Mouse (Mus musculus) stomach, embryonic 14.5 days (tissue): ENCODE measurements around the gene Tbc1d1. TPM values are rescaled to one million over a fixed set of nuclear protein-coding genes. Genes with fewer than 3 reads are reported as not detected.
A peak's percentile ranks its signal among the peaks of the same experiment; 100 is the strongest.

Source experiments
- ATAC-seq: fragments of 200-750 bp; cut with Nextera tagmentation; 2 replicates; pipeline ENCODE4 v1.8.0; 2017; ENCODE audit warnings: low read depth, moderate TSS enrichment; ENCODE audit not compliant: insufficient number of reproducible peaks, insufficient read depth, low FRiP score
- H3K27ac ChIP-seq: fragments of 300-500 bp; sonication (generic); 2 replicates; pipeline ENCODE4 v1.5.1; 2014; ENCODE audit warnings: mild to moderate bottlenecking, low read length, moderate library complexity, mixed read lengths
- H3K27me3 ChIP-seq: fragments of 300-500 bp; sonication (generic); 2 replicates; pipeline ENCODE4 v1.6.1; 2014; ENCODE audit warnings: low read length, control low read depth, mixed read lengths; ENCODE audit not compliant: control insufficient read depth, insufficient read depth
- H3K36me3 ChIP-seq: fragments of 300-500 bp; sonication (generic); 2 replicates; pipeline ENCODE4 v1.6.1; 2014; ENCODE audit warnings: mild to moderate bottlenecking, control low read depth, low read length, moderate library complexity, mixed read lengths; ENCODE audit not compliant: control insufficient read depth, insufficient read depth
- H3K4me1 ChIP-seq: fragments of 300-500 bp; sonication (generic); 2 replicates; pipeline ENCODE4 v1.6.1; 2014; ENCODE audit warnings: low read length, control low read depth, mixed read lengths; ENCODE audit not compliant: control insufficient read depth, insufficient read depth
- H3K4me2 ChIP-seq: fragments of 300-500 bp; sonication (generic); replicated peaks from 2 replicates; pipeline ENCODE4 v1.6.1; 2014; ENCODE audit warnings: low read depth, low read length, control low read depth
- H3K4me3 ChIP-seq: fragments of 300-500 bp; sonication (generic); 2 replicates; pipeline ENCODE4 v1.5.1; 2014; ENCODE audit warnings: low read depth, low read length, control low read depth
- H3K9ac ChIP-seq: fragments of 300-500 bp; sonication (generic); replicated peaks from 2 replicates; pipeline ENCODE4 v1.6.1; 2014; ENCODE audit warnings: low read depth, mild to moderate bottlenecking, control low read depth, low read length, moderate library complexity, mixed read lengths
- H3K9me3 ChIP-seq: fragments of 300-500 bp; sonication (generic); 2 replicates; pipeline ENCODE4 v1.6.1; 2016; ENCODE audit warnings: low read depth, low read length, control low read depth; ENCODE audit not compliant: control insufficient read depth
- WGBS: fragments of 180-500 bp; shearing (Covaris S2); extraction: QIAGEN DNeasy Blood & Tissue Kit; methylation state at CpG from one replicate; pipeline ENCODE4 v1.1.7; 2014; 5-methylcytosine and 5-hydroxymethylcytosine counted together
- polyA plus RNA-seq: library from polyadenylated mRNA; unstranded; fragments of >200 nt; fragmentation: Nextera tagmentation; extraction: Ambion mirVana; gene quantifications from 2 replicates; pipeline ENCODE4 v1.2.1, GENCODE M21; 2014

The Tbc1d1 gene
- polyA plus RNA-seq, 1 experiment from 2014 or later = 37.2 TPM

- WGBS = 57% methylated on average over 11 of the region's 11 CpGs
- Histone ChIP-seq H3K4me3 (no peak overlapping the region), H3K36me3 (no peaks in the 10 kb centered on the region), H3K9me3 (no peaks in the 10 kb centered on the region), H3K9ac (no peak overlapping the region), H3K4me2 (no peak overlapping the region), H3K4me1 (peaks cover 37% of the 10 kb centered on the region), H3K27me3 (no peaks in the 10 kb centered on the region), H3K27ac (no peak overlapping the region)
- no peak for ATAC-seq
Observed at GRCm38 (mm10) chr5:64380698-64381375, 224.7 kb downstream of the Tbc1d1 start.

GRCm38 (mm10) chr5:64381538-64381937 is 225.4 kb downstream of the Tbc1d1 start:
- no peak for ATAC-seq
- Histone ChIP-seq H3K4me1 (peaks cover 37% of the 10 kb centered on the region), H3K27me3 (no peaks in the 10 kb centered on the region)

GRCm38 (mm10) chr5:64382451-64383057 is 226.4 kb downstream of the Tbc1d1 start:
- Histone ChIP-seq H3K4me2 (no peak overlapping the region), H3K4me1 (peaks cover 37% of the 10 kb centered on the region), H3K4me3 (no peak overlapping the region), H3K9me3 (no peaks in the 10 kb centered on the region), H3K9ac (no peak overlapping the region), H3K27me3 (no peaks in the 10 kb centered on the region), H3K36me3 (no peaks in the 10 kb centered on the region), H3K27ac (peak overlapping the region; percentile 64; the same call in 1 of the 2 replicates)
- ATAC-seq = peak; percentile 74
- 10% methylated on average over 8 of the region's 8 CpGs for WGBS

More at GRCm38 (mm10) chr5:64381538-64381937, 225.4 kb downstream of the Tbc1d1 start:
- no peak overlapping the region for H3K4me2 ChIP-seq
- WGBS = 34% methylated on average over 8 of the region's 8 CpGs
- H3K9ac ChIP-seq = no peak overlapping the region
- no peak overlapping the region for H3K4me3 ChIP-seq
- H3K27ac ChIP-seq = peak overlapping the region; percentile 34; the same call in 1 of the 2 replicates
- H3K9me3 ChIP-seq = no peaks in the 10 kb centered on the region
- H3K36me3 ChIP-seq = no peaks in the 10 kb centered on the region

- Histone ChIP-seq H3K4me3 (no peak overlapping the region), H3K9ac (no peak overlapping the region), H3K4me1 (peaks cover 35% of the 10 kb centered on the region), H3K27ac (peak overlapping the region; percentile 64; the same call in 1 of the 2 replicates), H3K27me3 (no peaks in the 10 kb centered on the region), H3K4me2 (no peak overlapping the region), H3K36me3 (no peaks in the 10 kb centered on the region), H3K9me3 (no peaks in the 10 kb centered on the region)
- no peak for ATAC-seq
- WGBS = 45% methylated on average over 4 of the region's 4 CpGs
Observed at GRCm38 (mm10) chr5:64383215-64383614, 227.1 kb downstream of the Tbc1d1 start.

GRCm38 (mm10) chr5:64384546-64384945 is 228.4 kb downstream of the Tbc1d1 start:
- H3K36me3 ChIP-seq = no peaks in the 10 kb centered on the region

GRCm38 (mm10) chr5:64386996-64387395 is 230.9 kb downstream of the Tbc1d1 start:
- H3K4me2 ChIP-seq = no peak overlapping the region
- H3K4me3 ChIP-seq = no peak overlapping the region
- ATAC-seq = no peak
- H3K9me3 ChIP-seq = no peaks in the 10 kb centered on the region
- no peaks in the 10 kb centered on the region for H3K36me3 ChIP-seq
- H3K4me1 ChIP-seq = peaks cover 34% of the 10 kb centered on the region; the same call in 1 of the 2 replicates
- no peaks in the 10 kb centered on the region for H3K27me3 ChIP-seq
- WGBS = 86% methylated on average over 3 of the region's 3 CpGs
- no peak overlapping the region for H3K27ac ChIP-seq
- H3K9ac ChIP-seq = no peak overlapping the region

More at GRCm38 (mm10) chr5:64384546-64384945, 228.4 kb downstream of the Tbc1d1 start:
- H3K27me3 ChIP-seq = no peaks in the 10 kb centered on the region
- H3K9me3 ChIP-seq = no peaks in the 10 kb centered on the region
- WGBS = 78% methylated on average over 6 of the region's 6 CpGs
- no peak overlapping the region for H3K4me2 ChIP-seq
- no peak overlapping the region for H3K9ac ChIP-seq
- no peak overlapping the region for H3K4me3 ChIP-seq
- no peak for ATAC-seq
- no peak overlapping the region for H3K27ac ChIP-seq
- peaks cover 33% of the 10 kb centered on the region; the same call in 1 of the 2 replicates for H3K4me1 ChIP-seq

GRCm38 (mm10) chr5:64389202-64389929 is 233.3 kb downstream of the Tbc1d1 start:
- H3K4me2 ChIP-seq = no peak overlapping the region
- WGBS = 34% methylated on average over 6 of the region's 6 CpGs
- peak; percentile 73 for ATAC-seq
- peak overlapping the region; percentile 15; the same call in 1 of the 2 replicates for H3K27ac ChIP-seq
- H3K9me3 ChIP-seq = no peaks in the 10 kb centered on the region
- H3K9ac ChIP-seq = no peak overlapping the region
- no peaks in the 10 kb centered on the region for H3K27me3 ChIP-seq
- H3K36me3 ChIP-seq = no peaks in the 10 kb centered on the region
- H3K4me1 ChIP-seq = peaks cover 18% of the 10 kb centered on the region; the same call in 1 of the 2 replicates
- H3K4me3 ChIP-seq = no peak overlapping the region

- H3K27ac ChIP-seq = no peak overlapping the region
- no peaks in the 10 kb centered on the region for H3K9me3 ChIP-seq
- H3K9ac ChIP-seq = no peak overlapping the region
- H3K4me1 ChIP-seq = peaks cover 18% of the 10 kb centered on the region; the same call in 1 of the 2 replicates
- ATAC-seq = no peak
- H3K4me3 ChIP-seq = no peak overlapping the region
- H3K4me2 ChIP-seq = no peak overlapping the region
- 42% methylated on average over 4 of the region's 4 CpGs for WGBS
- H3K36me3 ChIP-seq = no peaks in the 10 kb centered on the region
- H3K27me3 ChIP-seq = no peaks in the 10 kb centered on the region
Observed at GRCm38 (mm10) chr5:64391346-64391745, 235.2 kb downstream of the Tbc1d1 start.
